Mouse (Mus musculus) CH12.LX (cell line): ENCODE measurements around the gene Kcnk3. TPM values are rescaled to one million over a fixed set of nuclear protein-coding genes. Genes with fewer than 3 reads are reported as not detected.

Source experiments
- DNase-seq: peaks from one replicate; pipeline ENCODE4 v3.0.0-alpha.2; 2013; ENCODE audit errors: extremely low read depth
- H3K27ac ChIP-seq: 2 replicates; pipeline ENCODE4 v1.5.1; 2012; ENCODE audit warnings: low read depth, mild to moderate bottlenecking, control low read depth, moderate library complexity; ENCODE audit not compliant: insufficient read depth
- H3K27me3 ChIP-seq: replicated peaks from 2 replicates; pipeline ENCODE3; 2012; ENCODE audit warnings: inconsistent platforms
- H3K36me3 ChIP-seq, 2 experiments: replicated peaks in 1 of 2; 2 replicates each; pipeline versions ENCODE3 to v1.6.1; 2012; ENCODE audit warnings: inconsistent platforms in 1 of 2, low read length in 1 of 2, mild to moderate bottlenecking in 1 of 2, mixed read lengths in 1 of 2, moderate library complexity in 1 of 2; ENCODE audit not compliant: control insufficient read depth in 1 of 2, insufficient read depth in 1 of 2
- H3K4me1 ChIP-seq, 2 experiments: 2 replicates each; pipeline ENCODE4 v1.6.1; 2012; ENCODE audit warnings: inconsistent platforms in 1 of 2, moderate library complexity in 1 of 2; ENCODE audit not compliant: insufficient read depth in 2 of 2, control insufficient read depth in 1 of 2
- H3K4me2 ChIP-seq: 2 replicates; pipeline ENCODE4 v1.6.1; 2012; ENCODE audit warnings: low read depth, mild to moderate bottlenecking, control low read depth; ENCODE audit not compliant: poor library complexity, insufficient read depth, severe bottlenecking
- H3K4me3 ChIP-seq, 3 experiments: fragments of 150-350 bp in 1 of 3; sonication (generic) in 1 of 3; replicated peaks in 1 of 3; 2 replicates each; pipeline versions ENCODE3 to v1.5.1; 2011 to 2012; ENCODE audit warnings: low read depth in 2 of 3, low read length in 2 of 3, mild to moderate bottlenecking in 2 of 3, moderate library complexity in 2 of 3, control low read depth in 1 of 3, improper control_type of control experiment in 1 of 3, inconsistent platforms in 1 of 3, mixed read lengths in 1 of 3; ENCODE audit not compliant: poor library complexity in 1 of 3
- H3K79me2 ChIP-seq: replicated peaks from 2 replicates; pipeline ENCODE4 v1.6.1; 2012; ENCODE audit warnings: mild to moderate bottlenecking, moderate library complexity; ENCODE audit not compliant: control insufficient read depth, poor library complexity, insufficient read depth, severe bottlenecking; ENCODE audit errors: extremely low read depth
- H3K9ac ChIP-seq: 2 replicates; pipeline ENCODE4 v1.6.1; 2012; ENCODE audit warnings: low read depth, mild to moderate bottlenecking, control low read depth, moderate library complexity; ENCODE audit not compliant: insufficient read depth
- H3K9me3 ChIP-seq: replicated peaks from 2 replicates; pipeline ENCODE3; 2012; ENCODE audit warnings: low read length, inconsistent platforms, mixed read lengths
- BHLHE40 ChIP-seq: IDR thresholded peaks from 2 replicates; pipeline ENCODE4 v1.6.1; 2011; ENCODE audit warnings: mild to moderate bottlenecking, low read depth, low read length, improper control_type of control experiment
- CHD2 ChIP-seq: IDR thresholded peaks from 2 replicates; pipeline ENCODE4 v1.6.1; 2011; ENCODE audit warnings: low read length, improper control_type of control experiment
- CTCF ChIP-seq, 2 experiments: IDR thresholded peaks in 1 of 2; conservative IDR thresholded peaks in 1 of 2; 2 replicates each; pipeline ENCODE4 v1.5.1; 2011 to 2012; ENCODE audit warnings: low read depth in 2 of 2, low read length in 2 of 2, improper control_type of control experiment in 1 of 2, inconsistent platforms in 1 of 2, mild to moderate bottlenecking in 1 of 2, moderate library complexity in 1 of 2
- ELF1 ChIP-seq: IDR thresholded peaks from 2 replicates; pipeline ENCODE4 v1.6.1; 2014; ENCODE audit warnings: low read depth, mild to moderate bottlenecking, inconsistent platforms, low read length, improper control_type of control experiment
- EP300 ChIP-seq: IDR thresholded peaks from 2 replicates; pipeline ENCODE4 v1.6.1; 2011; ENCODE audit warnings: low read length, improper control_type of control experiment
- ETS1 ChIP-seq: conservative IDR thresholded peaks from 2 replicates; pipeline ENCODE4 v1.6.1; 2012; ENCODE audit warnings: low read depth, mild to moderate bottlenecking, inconsistent platforms, low read length, improper control_type of control experiment, moderate library complexity
- IRF4 ChIP-seq: IDR thresholded peaks from 2 replicates; pipeline ENCODE4 v1.6.1; 2014; ENCODE audit warnings: low read depth, mild to moderate bottlenecking, inconsistent platforms, low read length, improper control_type of control experiment
- JUN ChIP-seq: IDR thresholded peaks from 2 replicates; pipeline ENCODE4 v1.6.1; 2011; ENCODE audit warnings: low read depth, mild to moderate bottlenecking, low read length, improper control_type of control experiment, moderate library complexity; ENCODE audit not compliant: insufficient read depth
- JUND ChIP-seq: conservative IDR thresholded peaks from 2 replicates; pipeline ENCODE4 v1.6.1; 2011; ENCODE audit warnings: low read depth, low read length, improper control_type of control experiment
- KAT2A ChIP-seq: IDR thresholded peaks from 2 replicates; pipeline ENCODE4 v1.6.1; 2012; ENCODE audit warnings: low read length, improper control_type of control experiment, inconsistent platforms; ENCODE audit not compliant: insufficient replicate concordance
- MAX ChIP-seq: IDR thresholded peaks from 2 replicates; pipeline ENCODE4 v1.6.1; 2011; ENCODE audit warnings: low read length, improper control_type of control experiment
- MAZ ChIP-seq: IDR thresholded peaks from 2 replicates; pipeline ENCODE4 v1.6.1; 2012; ENCODE audit warnings: low read depth, mild to moderate bottlenecking, inconsistent platforms, low read length, improper control_type of control experiment, moderate library complexity
- MXI1 ChIP-seq: IDR thresholded peaks from 2 replicates; pipeline ENCODE4 v1.6.1; 2011; ENCODE audit warnings: mild to moderate bottlenecking, low read depth, low read length, improper control_type of control experiment
- MYC ChIP-seq: IDR thresholded peaks from 2 replicates; pipeline ENCODE4 v1.6.1; 2011; ENCODE audit warnings: low read depth, mild to moderate bottlenecking, improper control_type of control experiment, low read length
- NELFE ChIP-seq: IDR thresholded peaks from 2 replicates; pipeline ENCODE4 v1.6.1; 2011; ENCODE audit warnings: low read depth, low read length, improper control_type of control experiment
- PAX5 ChIP-seq: IDR thresholded peaks from 2 replicates; pipeline ENCODE4 v1.6.1; 2012; ENCODE audit warnings: low read length, inconsistent platforms, mixed read lengths
- POLR2A ChIP-seq: IDR thresholded peaks from 2 replicates; pipeline ENCODE4 v1.6.1; 2011; ENCODE audit warnings: low read depth, mild to moderate bottlenecking, improper control_type of control experiment, low read length
- POLR2AphosphoS2 ChIP-seq: IDR thresholded peaks from 2 replicates; pipeline ENCODE4 v1.6.1; 2011; ENCODE audit warnings: low read depth, low read length, improper control_type of control experiment
- RAD21 ChIP-seq: IDR thresholded peaks from 2 replicates; pipeline ENCODE4 v1.6.1; 2011; ENCODE audit warnings: low read depth, mild to moderate bottlenecking, low read length, improper control_type of control experiment, moderate library complexity
- TBP ChIP-seq: conservative IDR thresholded peaks from 2 replicates; pipeline ENCODE4 v1.6.1; 2011; ENCODE audit warnings: low read depth, low read length, improper control_type of control experiment
- UBTF ChIP-seq: IDR thresholded peaks from 2 replicates; pipeline ENCODE4 v1.6.1; 2012; ENCODE audit warnings: low read depth, mild to moderate bottlenecking, inconsistent platforms, low read length, improper control_type of control experiment, moderate library complexity
- ZC3H11A ChIP-seq: IDR thresholded peaks from 2 replicates; pipeline ENCODE4 v1.6.1; 2012; ENCODE audit warnings: low read depth, mild to moderate bottlenecking, inconsistent platforms, low read length, improper control_type of control experiment
- ZKSCAN1 ChIP-seq: IDR thresholded peaks from 2 replicates; pipeline ENCODE4 v1.6.1; 2012; ENCODE audit warnings: low read depth, inconsistent platforms, low read length, improper control_type of control experiment, borderline replicate concordance
- ZNF384 ChIP-seq: IDR thresholded peaks from 2 replicates; pipeline ENCODE4 v1.6.1; 2012; ENCODE audit warnings: low read depth, low read length, improper control_type of control experiment, inconsistent platforms
- dilution Hi-C: fragments of 300-500 bp; cut with MboI; formaldehyde crosslinking; loops from 2 replicates; pipeline ENCODE4 v1.14.3; 2020; ENCODE audit warnings: low sequenced_read_pairs; ENCODE audit not compliant: extremely low pct_unique_long_range_greater_than_20kb, extremely low pct_ligation_motif_present
- in situ Hi-C: fragments of 300-500 bp; cut with MboI; formaldehyde crosslinking; loops from 3 replicates; pipeline ENCODE4 v1.14.3; 2019; ENCODE audit warnings: low sequenced_read_pairs, low pct_ligation_motif_present, low pct_unique_long_range_greater_than_20kb, mixed read lengths
- polyA plus RNA-seq: library from polyadenylated mRNA; unstranded; fragments of >175 nt; gene quantifications from 2 replicates; pipeline ENCODE4 v1.2.1, GENCODE M21; 2012; ENCODE audit warnings: low read depth; ENCODE audit not compliant: insufficient read length
- total RNA-seq, 2 experiments: library from RNA; depleted of rRNA; stranded (reverse); fragments of 300-350 nt in 1 of 2; fragments of >200 nt in 1 of 2; gene quantifications; 2 replicates each; pipeline ENCODE4 v1.2.3; 2012 to 2014

Gene Kcnk3
- total and polyA plus RNA-seq, 3 experiments, result not detected

DNA sequence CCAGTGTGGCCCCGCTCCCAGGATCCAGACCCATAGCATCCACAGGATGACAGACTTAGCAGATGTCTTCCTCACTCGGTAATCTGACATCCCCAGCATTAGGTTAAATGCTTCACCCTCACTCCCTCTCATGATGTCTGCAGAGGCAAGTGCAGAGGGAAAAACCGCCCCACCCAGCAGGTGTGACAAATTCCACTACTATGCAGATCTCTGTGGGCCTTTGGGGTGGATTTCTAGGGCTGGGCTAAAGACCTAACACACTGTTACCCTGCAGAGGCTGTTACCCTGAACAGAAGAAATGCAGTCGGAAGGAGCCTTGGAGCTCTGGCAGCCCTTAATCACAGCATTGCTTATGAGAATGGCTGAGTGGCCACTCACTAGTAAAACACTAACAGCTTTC, 71.1 kb downstream of the Kcnk3 start:
- Histone ChIP-seq H3K27me3 (no peaks in the 10 kb centered on the region), H3K4me3 (no peak overlapping the region), H3K27ac (no peak overlapping the region), H3K36me3 (peaks cover 25 to 47% of the 10 kb centered on the region in 2 experiments), H3K4me2 (no peak overlapping the region), H3K79me2 (no peaks in the 10 kb centered on the region), H3K9me3 (peaks cover 18% of the 10 kb centered on the region), H3K9ac (no peak overlapping the region), H3K4me1 (peaks cover 0 to 16% of the 10 kb centered on the region in 2 experiments; a peak in 2 of 4 replicates)
- in situ Hi-C loops, result no loop called here
- DNase-seq, result no peak
- TF ChIP-seq ZNF384 (no peak), ELF1 (no peak), MXI1 (no peak), ZC3H11A (no peak), MAX (no peak), PAX5 (no peak), IRF4 (no peak), BHLHE40 (no peak), KAT2A (no peak), POLR2A (no peak), CHD2 (no peak)
- dilution Hi-C loops, result no loop called here

DNA sequence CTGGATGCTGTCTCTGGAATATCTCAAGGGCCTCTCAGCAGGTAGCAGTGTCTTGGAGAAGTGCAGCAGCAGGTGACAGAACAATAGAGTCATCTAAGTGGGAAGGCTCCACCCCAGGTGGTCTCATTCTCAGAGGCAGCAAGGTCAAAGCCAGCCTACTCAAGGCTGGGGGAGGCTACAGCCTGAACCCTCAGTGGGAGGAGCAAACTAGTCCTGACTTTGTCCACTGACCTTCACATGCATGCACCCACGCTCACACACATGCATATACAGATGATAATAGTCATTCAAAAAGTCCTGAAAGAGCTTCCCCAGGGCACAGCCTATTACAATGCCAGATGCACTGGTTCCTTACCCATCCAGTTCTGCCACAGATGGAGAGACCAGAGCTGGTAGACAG, 72.3 kb downstream of the Kcnk3 start:
- H3K79me2 ChIP-seq, result no peaks in the 10 kb centered on the region
- H3K4me1 ChIP-seq, result peaks cover 0 to 8% of the 10 kb centered on the region in 2 experiments; a peak in 1 of 4 replicates
- peaks cover 24 to 38% of the 10 kb centered on the region in 2 experiments for H3K36me3 ChIP-seq
- no peak overlapping the region for H3K4me3 ChIP-seq
- H3K27me3 ChIP-seq, result no peaks in the 10 kb centered on the region
- H3K4me2 ChIP-seq, result no peak overlapping the region
- DNase-seq, result no peak
- in situ Hi-C loops, result no loop called here
- dilution Hi-C loops, result no loop called here
- H3K9me3 ChIP-seq, result peaks cover 18% of the 10 kb centered on the region
- TF ChIP-seq IRF4 (no peak), ETS1 (no peak), MYC (no peak), PAX5 (no peak), ZKSCAN1 (no peak), UBTF (no peak), NELFE (no peak), ELF1 (no peak), POLR2A (no peak), MAX (no peak), MXI1 (no peak), JUN (no peak), POLR2AphosphoS2 (no peak), MAZ (no peak), RAD21 (no peak), CTCF (conservative IDR thresholded peaks at IDR 0.05 in 1 of 2, IDR thresholded peaks at IDR 0.05 in 1 of 2; ENCODE audit: low read depth in 2 of 2, low read length in 2 of 2) (no peak), EP300 (no peak), TBP (no peak), KAT2A (no peak), JUND (no peak)
- H3K27ac ChIP-seq, result no peak overlapping the region
- no peak overlapping the region for H3K9ac ChIP-seq
